Mouse (Mus musculus): Measurements from ENCODE around the gene Slc4a4. TPM values are rescaled to one million over a fixed set of nuclear protein-coding genes. Genes with fewer than 3 reads are reported as not detected.

Gene Slc4a4
- polyA plus RNA-seq, 1 experiment from 2014 or later, result 6.2 TPM

GRCm38 (mm10) chr5:88888413-88888700 lies 1.7 kb downstream of the Slc4a4 start:
- no peaks in the 10 kb centered on the region for H3K9me3 ChIP-seq
- 44% methylated on average over 8 of the region's 8 CpGs for WGBS
- peak overlapping the region; percentile 82 for H3K4me3 ChIP-seq
- H3K9ac ChIP-seq, result peak overlapping the region; percentile 81; the same call in 1 of the 2 replicates
- no peak for ATAC-seq (ENCODE audit: low read depth)
- H3K36me3 ChIP-seq, result no peaks in the 10 kb centered on the region
- peak overlapping the region; percentile 96 for H3K4me2 ChIP-seq
- H3K4me1 ChIP-seq (replicated peaks), result peaks cover 16% of the 10 kb centered on the region
- no peak overlapping the region for H3K27ac ChIP-seq (replicated peaks)
- H3K27me3 ChIP-seq, result peaks cover 32% of the 10 kb centered on the region

DNA sequence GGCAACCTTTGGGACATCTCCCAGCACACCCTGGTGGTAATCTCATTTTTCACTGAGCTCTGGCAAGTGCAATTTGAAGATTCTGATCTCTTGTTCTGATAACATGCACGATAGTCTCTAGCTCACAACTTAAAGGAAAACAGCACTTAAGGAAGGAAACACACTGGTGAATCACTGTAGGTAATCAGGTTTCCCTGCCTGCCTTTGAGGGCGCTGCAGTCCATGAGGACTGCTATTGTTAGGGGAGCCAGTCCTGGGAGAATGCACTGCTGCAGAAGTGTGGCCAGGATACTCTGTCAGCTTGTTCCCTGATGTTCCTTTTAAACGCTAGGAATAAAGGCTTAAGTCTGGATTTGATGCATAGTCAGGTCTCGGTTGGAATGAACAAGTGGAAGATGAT lies 2.7 kb downstream of the Slc4a4 start:
- peak overlapping the region; percentile 96; the same call in 1 of the 2 replicates for H3K4me2 ChIP-seq
- no peak for ATAC-seq (ENCODE audit: low read depth)
- H3K36me3 ChIP-seq, result no peaks in the 10 kb centered on the region
- H3K27me3 ChIP-seq, result peaks cover 32% of the 10 kb centered on the region
- no peak overlapping the region for H3K27ac ChIP-seq (replicated peaks)
- H3K4me1 ChIP-seq (replicated peaks), result peaks cover 16% of the 10 kb centered on the region
- WGBS, result 35% methylated on average over 4 of the region's 4 CpGs
- no peak overlapping the region for H3K9ac ChIP-seq
- no peaks in the 10 kb centered on the region for H3K9me3 ChIP-seq
- no peak overlapping the region for H3K4me3 ChIP-seq

DNA sequence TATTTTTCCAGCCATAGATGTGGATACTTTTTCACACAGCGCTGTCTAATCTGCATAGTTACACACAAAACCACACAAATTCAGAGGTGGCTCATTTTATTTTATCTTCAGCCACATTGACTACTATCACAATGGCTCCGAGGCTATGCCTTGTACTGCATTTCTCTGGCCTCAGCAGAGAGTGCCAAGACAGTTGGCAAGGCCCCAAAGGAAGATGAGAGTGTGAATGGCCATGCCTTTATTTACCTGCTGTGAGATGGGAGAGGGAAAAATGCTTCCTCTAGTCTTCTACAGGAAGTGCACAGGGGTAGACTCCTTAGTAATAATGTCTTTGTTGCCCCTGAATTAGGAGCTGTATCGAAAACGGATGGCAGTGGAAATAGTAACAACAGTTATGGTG lies 3.5 kb downstream of the Slc4a4 start:
- Histone ChIP-seq H3K4me2 (no peak overlapping the region), H3K4me3 (no peak overlapping the region), H3K4me1 (replicated peaks) (peaks cover 16% of the 10 kb centered on the region), H3K9me3 (no peaks in the 10 kb centered on the region), H3K27ac (replicated peaks) (no peak overlapping the region), H3K9ac (no peak overlapping the region), H3K36me3 (no peaks in the 10 kb centered on the region), H3K27me3 (peaks cover 28% of the 10 kb centered on the region)
- no peak for ATAC-seq (ENCODE audit: low read depth)
- 88% methylated on average over 4 of the region's 4 CpGs for WGBS

DNA sequence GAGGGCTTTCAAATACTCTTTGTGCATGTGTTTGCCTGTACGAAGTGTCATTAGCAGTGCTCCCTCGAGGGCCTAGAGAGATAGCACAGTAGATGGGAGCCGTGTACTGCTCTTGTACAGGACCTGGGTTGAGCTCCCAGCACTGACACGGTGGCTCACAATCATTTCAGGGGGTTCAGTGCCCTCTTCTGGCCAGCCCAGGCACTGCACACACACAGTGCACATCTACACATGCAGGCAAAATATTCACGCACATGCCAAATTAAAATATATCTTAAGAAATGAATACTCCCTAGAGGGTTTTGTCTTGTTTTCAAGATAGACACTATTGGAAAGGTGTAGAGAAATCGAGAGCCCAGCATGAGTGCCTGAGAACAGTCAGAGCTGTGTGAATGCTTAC lies 10.0 kb downstream of the Slc4a4 start:
- Histone ChIP-seq H3K36me3 (no peaks in the 10 kb centered on the region), H3K4me1 (replicated peaks) (no peaks in the 10 kb centered on the region), H3K27me3 (no peaks in the 10 kb centered on the region), H3K27ac (replicated peaks) (no peak overlapping the region), H3K4me3 (no peak overlapping the region), H3K9ac (no peak overlapping the region), H3K4me2 (no peak overlapping the region), H3K9me3 (no peaks in the 10 kb centered on the region)
- no peak for ATAC-seq (ENCODE audit: low read depth)
- WGBS, result 92% methylated on average over 6 of the region's 6 CpGs

GRCm38 (mm10) chr5:88903111-88903510 lies 16.5 kb downstream of the Slc4a4 start:
- H3K27ac ChIP-seq (replicated peaks), result peak overlapping the region; percentile 64; the same call in 1 of the 2 replicates
- H3K36me3 ChIP-seq, result no peaks in the 10 kb centered on the region
- no peaks in the 10 kb centered on the region for H3K27me3 ChIP-seq
- H3K9ac ChIP-seq, result no peak overlapping the region
- H3K4me2 ChIP-seq, result no peak overlapping the region
- H3K9me3 ChIP-seq, result no peaks in the 10 kb centered on the region
- 31% methylated on average over 4 of the region's 4 CpGs for WGBS
- H3K4me3 ChIP-seq, result no peak overlapping the region
- peak; percentile 72; the same call in 1 of the 2 replicates for ATAC-seq (ENCODE audit: low read depth)
- no peaks in the 10 kb centered on the region for H3K4me1 ChIP-seq (replicated peaks)

DNA sequence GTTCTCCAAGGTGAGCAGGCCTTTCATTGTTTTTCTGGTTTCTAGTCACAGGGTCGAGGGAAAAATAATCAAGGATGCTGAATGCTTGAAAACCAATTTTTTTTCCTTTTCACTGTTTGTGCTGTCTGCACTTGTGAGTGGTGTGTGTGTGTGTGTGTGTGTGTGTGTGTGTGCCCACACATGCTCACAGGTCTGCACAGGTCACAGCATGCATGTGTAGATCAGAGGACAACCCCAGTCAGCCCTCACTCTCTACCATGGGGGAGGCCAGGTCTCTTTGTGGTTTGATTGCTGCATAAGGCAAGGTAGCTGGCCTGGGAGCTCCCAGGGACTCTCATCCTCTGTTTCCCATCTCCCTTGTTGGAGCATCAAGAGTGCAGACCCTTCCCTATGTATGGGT lies 16.9 kb downstream of the Slc4a4 start:
- Histone ChIP-seq H3K9ac (no peak overlapping the region), H3K27ac (replicated peaks) (peak overlapping the region; percentile 64), H3K36me3 (no peaks in the 10 kb centered on the region), H3K4me1 (replicated peaks) (no peaks in the 10 kb centered on the region), H3K4me2 (no peak overlapping the region), H3K27me3 (no peaks in the 10 kb centered on the region), H3K9me3 (no peaks in the 10 kb centered on the region), H3K4me3 (no peak overlapping the region)
- 60% methylated on average over 1 of the region's 1 CpGs for WGBS
- no peak for ATAC-seq (ENCODE audit: low read depth)

DNA sequence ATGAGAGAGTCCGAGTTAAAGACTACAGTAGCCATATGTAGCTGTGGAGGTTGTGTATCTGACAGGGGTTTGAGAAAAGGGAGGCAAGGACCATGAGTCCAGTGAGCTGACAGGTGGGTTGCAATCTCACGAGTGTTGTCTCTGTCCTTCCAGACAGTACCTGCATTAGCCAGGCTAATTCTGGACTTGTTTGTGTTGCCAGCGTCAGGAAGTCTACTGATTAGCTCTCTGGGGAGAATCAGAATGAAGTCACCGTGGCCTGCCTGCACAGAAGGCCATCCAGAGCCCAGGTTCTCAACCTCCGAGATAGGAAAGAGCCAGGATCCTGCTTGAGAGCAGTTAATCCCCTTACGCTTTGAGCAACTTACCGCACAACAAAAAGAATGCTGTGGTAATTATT lies 18.2 kb downstream of the Slc4a4 start:
- Histone ChIP-seq H3K4me2 (no peak overlapping the region), H3K36me3 (no peaks in the 10 kb centered on the region), H3K9ac (no peak overlapping the region), H3K4me1 (replicated peaks) (no peaks in the 10 kb centered on the region), H3K9me3 (no peaks in the 10 kb centered on the region), H3K27ac (replicated peaks) (no peak overlapping the region), H3K4me3 (no peak overlapping the region), H3K27me3 (no peaks in the 10 kb centered on the region)
- ATAC-seq (ENCODE audit: low read depth), result no peak
- 86% methylated on average over 7 of the region's 7 CpGs for WGBS

DNA sequence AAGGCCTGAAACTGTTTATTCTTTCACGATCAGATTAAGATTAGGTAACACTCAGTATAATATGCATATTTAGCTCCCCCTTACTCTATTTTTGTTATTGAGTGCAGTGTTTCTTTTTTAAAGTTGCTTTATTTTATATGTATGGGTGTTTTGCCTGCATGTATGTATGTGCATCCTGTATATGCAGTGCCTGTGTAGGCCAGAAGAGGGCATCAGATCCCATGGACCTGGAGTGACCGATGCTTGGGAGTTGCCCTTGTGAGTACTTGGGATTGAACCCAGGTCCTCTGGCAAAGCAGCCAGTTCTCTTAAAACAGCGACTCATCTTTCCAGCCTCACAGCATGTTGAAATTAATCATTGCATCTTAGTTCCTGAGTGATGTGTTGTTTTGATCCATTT lies 21.0 kb downstream of the Slc4a4 start:
- Histone ChIP-seq H3K9me3 (no peaks in the 10 kb centered on the region), H3K4me3 (no peak overlapping the region), H3K27me3 (no peaks in the 10 kb centered on the region), H3K4me2 (no peak overlapping the region), H3K4me1 (replicated peaks) (no peaks in the 10 kb centered on the region), H3K36me3 (no peaks in the 10 kb centered on the region), H3K9ac (no peak overlapping the region), H3K27ac (replicated peaks) (no peak overlapping the region)
- 92% methylated on average over 3 of the region's 3 CpGs for WGBS
- ATAC-seq (ENCODE audit: low read depth), result no peak

DNA sequence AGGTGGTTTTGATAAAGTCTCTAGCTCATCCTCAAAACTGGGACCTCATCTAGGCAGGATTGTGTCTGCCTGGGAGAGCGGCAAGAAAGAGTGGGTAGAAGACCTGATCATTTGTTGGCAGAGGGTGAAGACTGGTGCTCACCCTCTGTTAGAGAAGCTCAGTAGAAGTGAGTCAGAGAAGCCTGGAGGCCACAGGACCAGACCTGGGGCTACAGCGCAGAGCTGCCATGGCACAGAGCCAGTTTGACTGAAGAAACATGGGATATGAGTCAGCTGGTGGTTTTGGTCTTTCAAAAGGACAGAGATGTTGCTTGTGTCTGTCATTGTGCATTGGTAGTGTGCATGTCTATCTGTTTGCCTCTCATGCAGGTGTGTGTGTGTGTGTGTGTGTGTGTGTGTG lies 26.0 kb downstream of the Slc4a4 start:
- Histone ChIP-seq H3K27me3 (no peaks in the 10 kb centered on the region), H3K27ac (replicated peaks) (no peak overlapping the region), H3K4me2 (no peak overlapping the region), H3K36me3 (no peaks in the 10 kb centered on the region), H3K9ac (no peak overlapping the region), H3K4me1 (replicated peaks) (no peaks in the 10 kb centered on the region), H3K4me3 (no peak overlapping the region), H3K9me3 (no peaks in the 10 kb centered on the region)
- 100% methylated on average over 2 of the region's 2 CpGs for WGBS
- no peak for ATAC-seq (ENCODE audit: low read depth)

DNA sequence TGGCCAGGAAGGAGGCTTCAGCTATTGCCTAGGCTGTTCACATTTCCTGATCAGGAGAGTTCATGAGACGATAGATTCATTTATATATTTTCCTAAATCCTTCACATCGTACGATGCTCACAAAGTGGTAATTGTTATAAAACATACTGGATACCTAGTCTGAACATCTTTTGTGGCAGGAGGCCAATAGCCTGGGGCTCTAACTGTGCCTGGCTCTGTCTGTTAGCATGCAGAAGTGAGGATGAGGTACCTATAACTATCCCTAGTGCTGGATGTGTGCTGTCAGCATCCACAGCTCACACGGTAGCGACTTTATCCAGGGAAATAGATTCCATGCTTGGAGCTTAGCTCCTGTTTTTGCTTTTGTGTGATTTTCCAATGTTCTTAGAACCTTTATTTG lies 28.5 kb downstream of the Slc4a4 start:
- H3K4me3 ChIP-seq, result no peak overlapping the region
- no peaks in the 10 kb centered on the region for H3K36me3 ChIP-seq
- no peak overlapping the region for H3K27ac ChIP-seq (replicated peaks)
- no peak overlapping the region for H3K9ac ChIP-seq
- no peak for ATAC-seq (ENCODE audit: low read depth)
- H3K4me1 ChIP-seq (replicated peaks), result no peaks in the 10 kb centered on the region
- WGBS, result 86% methylated on average over 5 of the region's 5 CpGs
- no peak overlapping the region for H3K4me2 ChIP-seq
- H3K9me3 ChIP-seq, result no peaks in the 10 kb centered on the region
- no peaks in the 10 kb centered on the region for H3K27me3 ChIP-seq

DNA sequence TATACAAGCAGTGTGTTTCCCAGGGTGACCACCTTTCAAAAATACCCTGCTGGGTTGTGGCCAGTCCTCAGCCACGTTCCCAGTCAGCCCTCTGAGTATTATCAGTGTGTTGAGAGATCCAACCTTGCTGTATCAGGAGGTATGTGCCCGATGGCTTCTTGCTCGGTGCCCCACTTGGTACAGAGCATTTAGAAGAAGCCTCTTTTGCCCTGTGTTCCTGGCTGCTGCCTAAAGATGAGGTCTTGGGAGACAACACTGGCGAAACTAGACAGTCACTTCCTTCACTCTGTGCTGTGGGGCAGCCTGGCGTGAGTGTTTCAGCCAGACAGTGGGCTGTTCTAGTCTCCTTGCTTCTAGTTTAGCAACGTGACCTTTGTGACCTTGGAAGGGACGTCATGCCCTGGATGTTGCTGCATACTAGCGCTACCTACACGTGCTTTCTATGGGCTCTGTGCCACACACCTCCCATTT lies 29.9 kb downstream of the Slc4a4 start:
- H3K4me3 ChIP-seq, result no peak overlapping the region
- 75% methylated on average over 9 of the region's 9 CpGs for WGBS
- H3K27me3 ChIP-seq, result no peaks in the 10 kb centered on the region
- no peak overlapping the region for H3K27ac ChIP-seq (replicated peaks)
- no peaks in the 10 kb centered on the region for H3K4me1 ChIP-seq (replicated peaks)
- no peak overlapping the region for H3K4me2 ChIP-seq
- no peak overlapping the region for H3K9ac ChIP-seq
- H3K9me3 ChIP-seq, result no peaks in the 10 kb centered on the region
- no peaks in the 10 kb centered on the region for H3K36me3 ChIP-seq
- no peak for ATAC-seq (ENCODE audit: low read depth)

GRCm38 (mm10) chr5:88917221-88917620 lies 30.6 kb downstream of the Slc4a4 start:
- no peaks in the 10 kb centered on the region for H3K9me3 ChIP-seq
- no peaks in the 10 kb centered on the region for H3K27me3 ChIP-seq
- no peak overlapping the region for H3K4me2 ChIP-seq
- WGBS, result 87% methylated on average over 3 of the region's 3 CpGs
- H3K4me3 ChIP-seq, result no peak overlapping the region
- no peak for ATAC-seq (ENCODE audit: low read depth)
- H3K9ac ChIP-seq, result no peak overlapping the region
- H3K36me3 ChIP-seq, result no peaks in the 10 kb centered on the region
- H3K27ac ChIP-seq (replicated peaks), result no peak overlapping the region
- no peaks in the 10 kb centered on the region for H3K4me1 ChIP-seq (replicated peaks)

DNA sequence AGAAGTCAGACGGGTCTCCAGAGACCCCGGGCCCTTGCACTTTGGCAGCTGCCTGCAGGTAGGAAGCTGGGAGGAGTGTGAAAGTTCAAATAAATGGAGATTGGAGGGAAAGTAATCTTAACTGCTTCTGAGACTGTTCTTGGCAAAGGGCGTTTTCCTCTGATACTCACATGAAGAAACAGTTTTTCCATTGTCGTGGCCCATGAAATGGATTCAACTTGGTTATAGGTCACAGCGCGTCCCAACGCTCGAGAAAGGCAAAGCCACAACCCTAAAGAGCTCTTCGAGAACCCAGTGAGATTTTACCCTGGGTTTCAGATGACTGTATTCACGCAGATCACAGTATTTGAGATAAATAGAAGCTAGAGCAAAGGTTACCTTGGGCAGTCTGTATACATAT lies 31.0 kb downstream of the Slc4a4 start:
- no peak for ATAC-seq (ENCODE audit: low read depth)
- no peak overlapping the region for H3K9ac ChIP-seq
- no peaks in the 10 kb centered on the region for H3K36me3 ChIP-seq
- WGBS, result 82% methylated on average over 10 of the region's 10 CpGs
- no peak overlapping the region for H3K4me2 ChIP-seq
- no peaks in the 10 kb centered on the region for H3K4me1 ChIP-seq (replicated peaks)
- H3K27me3 ChIP-seq, result no peaks in the 10 kb centered on the region
- no peak overlapping the region for H3K4me3 ChIP-seq
- H3K9me3 ChIP-seq, result no peaks in the 10 kb centered on the region
- no peak overlapping the region for H3K27ac ChIP-seq (replicated peaks)
